ENCODE assay signal across 8 mouse cellular contexts in genomic region chr4:148626623-148627185, GRCm38 (mm10). TPM values are rescaled to one million over a fixed set of nuclear protein-coding genes. Genes with fewer than 3 reads are reported as not detected.
DNase-seq lines count a peak whose midpoint lies in the region; ATAC-seq and TF ChIP-seq lines count a peak whose summit lies in the region.

Gene Tardbp, minus strand, starts transcription at chr4:148627019.

- under 1% methylated on average over 47 of the region's 51 CpGs for WGBS in forebrain, embryonic 16.5 days
- WGBS in lung, embryonic 14.5 days = under 1% methylated on average over 51 of the region's 51 CpGs
- under 1% methylated on average over 51 of the region's 51 CpGs for WGBS in olfactory bulb, adult 2 months
- WGBS in thymus, adult 2 months = under 1% methylated on average over 51 of the region's 51 CpGs

- peak within 1 kb of the TSS; percentile 100 for H3K9ac ChIP-seq in ES-E14 (ENCODE audit: insufficient read depth, low read depth, low read length, poor library complexity, severe bottlenecking)
- H3K9ac ChIP-seq in forebrain, embryonic 16.5 days (replicated peaks; ENCODE audit: low read depth, low read length) = peak within 1 kb of the TSS; percentile 96
- H3K9ac ChIP-seq in lung, embryonic 14.5 days = peak within 1 kb of the TSS; percentile 100

- H3K4me3 ChIP-seq in ES-E14 (ENCODE audit: insufficient read depth in 1 of 2, low read depth in 1 of 2, low read length in 2 of 2, poor library complexity in 1 of 2, severe bottlenecking in 1 of 2) = peak within 1 kb of the TSS; percentile 83 to 100
- H3K4me3 ChIP-seq in forebrain, embryonic 16.5 days (replicated peaks; ENCODE audit: low read length) = peak within 1 kb of the TSS; percentile 99
- peak within 1 kb of the TSS; percentile 99 for H3K4me3 ChIP-seq in layer of hippocampus, adult 2 months
- peak within 1 kb of the TSS; percentile 100 for H3K4me3 ChIP-seq in lung, embryonic 14.5 days (ENCODE audit: low read depth, low read length)
- H3K4me3 ChIP-seq in olfactory bulb, adult 2 months (ENCODE audit: insufficient read depth, low read depth, low read length) = peak within 1 kb of the TSS; percentile 84
- H3K4me3 ChIP-seq in thymus, adult 2 months (ENCODE audit: control insufficient read depth, insufficient read depth, low read length) = peak within 1 kb of the TSS; percentile 94

- intact Hi-C loops in heart, postnatal 36 days (cut with DNase I) = no loop called here

- H3K4me1 ChIP-seq in ES-E14 (ENCODE audit: control insufficient read depth in 2 of 2, insufficient read depth in 2 of 2, low read length in 2 of 2, poor library complexity in 1 of 2) = peaks cover 2 to 8% of the 10 kb centered on the region in 2 experiments; a peak in 1 of 4 replicates
- H3K4me1 ChIP-seq in forebrain, embryonic 16.5 days (replicated peaks; ENCODE audit: control insufficient read depth, insufficient read depth, low read length) = peaks cover 18% of the 10 kb centered on the region
- H3K4me1 ChIP-seq in lung, embryonic 14.5 days (ENCODE audit: insufficient read depth) = peaks cover 8% of the 10 kb centered on the region; the same call in 1 of the 2 replicates
- peaks cover 11% of the 10 kb centered on the region; the same call in 1 of the 2 replicates for H3K4me1 ChIP-seq in olfactory bulb, adult 2 months (ENCODE audit: control insufficient read depth, insufficient read depth, low read length)
- H3K4me1 ChIP-seq in thymus, adult 2 months (replicated peaks; ENCODE audit: control insufficient read depth, insufficient read depth, low read length) = peaks cover 6% of the 10 kb centered on the region

- H3K4me2 ChIP-seq in forebrain, embryonic 16.5 days (ENCODE audit: low read length) = peak within 1 kb of the TSS; percentile 73
- peak within 1 kb of the TSS; percentile 89 for H3K4me2 ChIP-seq in lung, embryonic 14.5 days

- in situ Hi-C loops in ES-E14 (cut with MboI; ENCODE audit: low sequenced_read_pairs in 2 of 2, unreplicated experiment in 2 of 2) = no loop called here

- peak; percentile 9; the same call in 1 of the 2 replicates for TF ChIP-seq CTCF in layer of hippocampus, adult 2 months (conservative IDR thresholded peaks at IDR 0.05)
- TF ChIP-seq CTCF in lung, embryonic 14.5 days (IDR thresholded peaks at IDR 0.05; ENCODE audit: low read depth) = no peak; the same call in 1 of the 2 replicates
- no peak for TF ChIP-seq CTCF in olfactory bulb, adult 2 months (IDR thresholded peaks at IDR 0.05; ENCODE audit: insufficient read depth, low read depth, low read length)
- TF ChIP-seq CTCF in thymus, adult 2 months (IDR thresholded peaks at IDR 0.05; ENCODE audit: borderline replicate concordance, control insufficient read depth, extremely low read depth, insufficient read depth, low read length, poor library complexity) = no peak

- peaks cover 33% of the 10 kb centered on the region for H3K36me3 ChIP-seq in ES-E14 (ENCODE audit: control insufficient read depth, insufficient read depth, low read length, poor library complexity, severe bottlenecking)
- peaks cover 20% of the 10 kb centered on the region for H3K36me3 ChIP-seq in forebrain, embryonic 16.5 days (ENCODE audit: control insufficient read depth, insufficient read depth)
- peaks cover 35% of the 10 kb centered on the region for H3K36me3 ChIP-seq in lung, embryonic 14.5 days (ENCODE audit: insufficient read depth)
- peaks cover 32% of the 10 kb centered on the region for H3K36me3 ChIP-seq in thymus, adult 2 months (ENCODE audit: control insufficient read depth, insufficient read depth, low read length)

- TF ChIP-seq POLR2A in olfactory bulb, adult 2 months (IDR thresholded peaks at IDR 0.05; ENCODE audit: insufficient read depth, low read depth, low read length) = peak; percentile 73
- peak; percentile 97 for TF ChIP-seq POLR2A in thymus, adult 2 months (IDR thresholded peaks at IDR 0.05; ENCODE audit: control insufficient read depth, extremely low read depth, insufficient read depth, low read length, poor library complexity)

- no peaks in the 10 kb centered on the region for H3K27me3 ChIP-seq in forebrain, embryonic 16.5 days (replicated peaks; ENCODE audit: control insufficient read depth, insufficient read depth, low read length)
- H3K27me3 ChIP-seq in lung, embryonic 14.5 days (ENCODE audit: insufficient read depth, low read length) = no peaks in the 10 kb centered on the region
- no peaks in the 10 kb centered on the region for H3K27me3 ChIP-seq in thymus, adult 2 months (ENCODE audit: control insufficient read depth, insufficient read depth, low read length)

- ATAC-seq in forebrain, embryonic 16.5 days = peak; percentile 98
- ATAC-seq in lung, embryonic 14.5 days (ENCODE audit: insufficient read depth) = peak; percentile 96

- no peaks in the 10 kb centered on the region for H3K9me3 ChIP-seq in ES-E14 (ENCODE audit: control insufficient read depth, insufficient read depth, low read depth, low read length)
- H3K9me3 ChIP-seq in forebrain, embryonic 16.5 days (ENCODE audit: control insufficient read depth, low read length) = no peaks in the 10 kb centered on the region
- H3K9me3 ChIP-seq in lung, embryonic 14.5 days (ENCODE audit: low read depth, low read length) = no peaks in the 10 kb centered on the region

- DNase-seq in ES-E14 (ENCODE audit: low read depth, low spot score) = peak; percentile 91
- DNase-seq in cerebellum, adult 11-12 months = peak; percentile 94
- peak; percentile 96 to 97 for DNase-seq in heart, postnatal 36 days
- peak; percentile 93 to 94 for DNase-seq in layer of hippocampus, adult 2 months (ENCODE audit: low spot score in 2 of 2)
- DNase-seq in lung, embryonic 14.5 days = peak; percentile 98
- DNase-seq in thymus, adult 2 months = peak; percentile 97

- H3K27ac ChIP-seq in ES-E14 (ENCODE audit: insufficient read depth, low read depth, low read length, poor library complexity, severe bottlenecking) = peak within 1 kb of the TSS; percentile 98
- H3K27ac ChIP-seq in forebrain, embryonic 16.5 days (ENCODE audit: low read length) = peak within 1 kb of the TSS; percentile 94
- H3K27ac ChIP-seq in layer of hippocampus, adult 2 months = peak within 1 kb of the TSS; percentile 98
- peak within 1 kb of the TSS; percentile 97 for H3K27ac ChIP-seq in lung, embryonic 14.5 days (ENCODE audit: low read depth)
- H3K27ac ChIP-seq in olfactory bulb, adult 2 months (ENCODE audit: insufficient read depth, low read depth, low read length) = peak within 1 kb of the TSS; percentile 88
- peak within 1 kb of the TSS; percentile 87 for H3K27ac ChIP-seq in thymus, adult 2 months (ENCODE audit: control insufficient read depth, insufficient read depth, low read length)

TF ChIP-seq in ES-E14, 5 proteins besides CTCF, POLR2A, EP300 and RAD21:
- peak; percentile 93 for TF ChIP-seq CHD2 (IDR thresholded peaks at IDR 0.05; ENCODE audit: low read depth, low read length)
- TF ChIP-seq MAFK (IDR thresholded peaks at IDR 0.05; ENCODE audit: insufficient read depth, low read depth, low read length) = no peak

RNA-seq across cellular contexts. Expression of gene Tardbp, which starts in this region (rescaled TPM):
- 229 and 259 TPM in 2 replicates for total RNA-seq in ES-E14 (2012; rRNA removed)
- polyA plus RNA-seq in forebrain, embryonic 16.5 days (2015; fragmentation: Nextera tagmentation; extraction: Ambion mirVana) = 277 and 319 TPM in 2 replicates
- 100 to 1,000 TPM; 123 to 130 TPM for total RNA-seq in heart, postnatal 36 days (2021)
- total RNA-seq in layer of hippocampus, adult 2 months (2021) = 100 to 1,000 TPM; 233 to 237 TPM
- polyA plus RNA-seq in lung, embryonic 14.5 days (2014; fragmentation: Nextera tagmentation; extraction: Ambion mirVana) = 172 and 186 TPM in 2 replicates
- polyA plus RNA-seq in olfactory bulb, adult 2 months (2012; ENCODE audit: insufficient read depth, insufficient read length, low replicate concordance, missing spikeins) = 433 and 939 TPM in 2 replicates
- 217 and 252 TPM in 2 replicates for polyA plus RNA-seq in thymus, adult 2 months (2012; rRNA removed)

Comparison
In these comparisons a context has a peak if more than half of its experiments do, and no peak if none do; other contexts are left out.
1. Peak in every context shown above with its lines: DNase-seq, ATAC-seq, H3K4me3 ChIP-seq and H3K27ac ChIP-seq.